In genomic region chr6:37428947-37429346, GRCm38 (mm10) we compare ENCODE assay signal across 22 mouse cellular contexts. TPM values are rescaled to one million over a fixed set of nuclear protein-coding genes. Genes with fewer than 3 reads are reported as not detected.
DNase-seq lines count a peak whose midpoint lies in the region; ATAC-seq and TF ChIP-seq lines count a peak whose summit lies in the region.
"Had no signal": no experiment of that assay in that cellular context is flagged by ENCODE, and none has a peak within 500 bp of the region (broad histone marks: within the 10 kb centered on the region; RNA-seq: fewer than 3 reads in every experiment).

No protein-coding gene starts in this region.

- H3K9me3 ChIP-seq in heart, embryonic 10.5 days = no peaks in the 10 kb centered on the region
- no peaks in the 10 kb centered on the region for H3K9me3 ChIP-seq in kidney, postnatal 0 days (replicated peaks; ENCODE audit: low read length)
- H3K9me3 ChIP-seq in midbrain, embryonic 11.5 days (ENCODE audit: control insufficient read depth, low read length) = no peaks in the 10 kb centered on the region
- H3K9me3 ChIP-seq in midbrain, embryonic 14.5 days (ENCODE audit: control insufficient read depth, low read length) = no peaks in the 10 kb centered on the region
- H3K9me3 ChIP-seq: forebrain, embryonic 15.5 days; heart, embryonic 15.5 days; intestine, embryonic 15.5 days; neural tube, embryonic 15.5 days had no signal

- no peak for ATAC-seq in kidney, postnatal 0 days (replicated peaks; ENCODE audit: low FRiP score, low read depth)
- no peak for ATAC-seq in midbrain, embryonic 11.5 days (ENCODE audit: low FRiP score)
- ATAC-seq in midbrain, embryonic 14.5 days (ENCODE audit: low FRiP score, low TSS enrichment) = no peak
- ATAC-seq: forebrain, embryonic 15.5 days; hindbrain, embryonic 16.5 days; intestine, embryonic 15.5 days had no signal

- no peak for DNase-seq in heart, embryonic 10.5 days (ENCODE audit: low spot score)
- no peak for DNase-seq in heart, adult 2 months
- no peak for DNase-seq in kidney, postnatal 0 days (ENCODE audit: low spot score)
- no peak for DNase-seq in kidney, postnatal 36 days
- DNase-seq in midbrain, embryonic 11.5 days (ENCODE audit: low spot score, missing footprints) = peak; percentile 53
- DNase-seq in midbrain, embryonic 14.5 days = no peak
- no peak for DNase-seq in left cerebral cortex, adult 8-10 months (ENCODE audit: low spot score in 2 of 2)
- DNase-seq: adrenal gland, postnatal 14 days; cerebellum, adult 2 months; cerebellum, postnatal 25 days; heart, postnatal 4 days; kidney, postnatal 14 days; lung, postnatal 36 days; thymus, adult 2 months; thymus, postnatal 4 days had no signal

- peaks cover 36% of the 10 kb centered on the region for H3K36me3 ChIP-seq in heart, embryonic 10.5 days
- peaks cover 30% of the 10 kb centered on the region for H3K36me3 ChIP-seq in heart, adult 2 months (ENCODE audit: control insufficient read depth, insufficient read depth, low read length)
- no peaks in the 10 kb centered on the region for H3K36me3 ChIP-seq in kidney, postnatal 0 days (ENCODE audit: insufficient read depth, low read length)
- H3K36me3 ChIP-seq in midbrain, embryonic 11.5 days (ENCODE audit: control insufficient read depth, insufficient read depth, low read length) = no peaks in the 10 kb centered on the region
- H3K36me3 ChIP-seq in midbrain, embryonic 14.5 days (ENCODE audit: control insufficient read depth, insufficient read depth, low read length) = no peaks in the 10 kb centered on the region
- H3K36me3 ChIP-seq: forebrain, embryonic 15.5 days; heart, embryonic 15.5 days; intestine, embryonic 15.5 days; neural tube, embryonic 15.5 days had no signal

- peaks cover 5% of the 10 kb centered on the region for H3K79me2 ChIP-seq in heart, adult 2 months (replicated peaks; ENCODE audit: control insufficient read depth, insufficient read depth, low read length)

- H3K27ac ChIP-seq in heart, embryonic 10.5 days = peak overlapping the region; percentile 93
- no peak overlapping the region for H3K27ac ChIP-seq in heart, adult 2 months
- H3K27ac ChIP-seq in kidney, postnatal 0 days = peak overlapping the region; percentile 97
- H3K27ac ChIP-seq in midbrain, embryonic 11.5 days (ENCODE audit: low read depth, low read length) = no peak overlapping the region
- no peak overlapping the region for H3K27ac ChIP-seq in midbrain, embryonic 14.5 days (replicated peaks; ENCODE audit: low read depth, low read length)
- H3K27ac ChIP-seq: forebrain, embryonic 15.5 days; intestine, embryonic 15.5 days; layer of hippocampus, adult 2 months; liver, embryonic 14.5 days; neural tube, embryonic 15.5 days had no signal

- H3K4me3 ChIP-seq in heart, embryonic 10.5 days = no peak overlapping the region
- no peak overlapping the region for H3K4me3 ChIP-seq in heart, adult 2 months
- no peak overlapping the region for H3K4me3 ChIP-seq in kidney, postnatal 0 days (replicated peaks; ENCODE audit: low read depth, low read length)
- H3K4me3 ChIP-seq in midbrain, embryonic 11.5 days (ENCODE audit: low read depth, low read length) = no peak overlapping the region
- H3K4me3 ChIP-seq in midbrain, embryonic 14.5 days (replicated peaks; ENCODE audit: low read depth, low read length) = no peak overlapping the region
- H3K4me3 ChIP-seq: forebrain, embryonic 15.5 days; heart, embryonic 15.5 days; intestine, embryonic 15.5 days; layer of hippocampus, adult 2 months; neural tube, embryonic 15.5 days had no signal

- H3K27me3 ChIP-seq in heart, embryonic 10.5 days (ENCODE audit: insufficient read depth, poor library complexity, severe bottlenecking) = no peaks in the 10 kb centered on the region
- H3K27me3 ChIP-seq in heart, adult 2 months (ENCODE audit: control insufficient read depth, insufficient read depth, low read length) = no peaks in the 10 kb centered on the region
- H3K27me3 ChIP-seq in kidney, postnatal 0 days (ENCODE audit: insufficient read depth, low read length) = no peaks in the 10 kb centered on the region
- H3K27me3 ChIP-seq in midbrain, embryonic 11.5 days (ENCODE audit: control insufficient read depth, insufficient read depth, low read length) = no peaks in the 10 kb centered on the region
- no peaks in the 10 kb centered on the region for H3K27me3 ChIP-seq in midbrain, embryonic 14.5 days (ENCODE audit: control insufficient read depth, insufficient read depth, low read length)
- H3K27me3 ChIP-seq: forebrain, embryonic 15.5 days; heart, embryonic 15.5 days; intestine, embryonic 15.5 days; neural tube, embryonic 15.5 days had no signal

- TF ChIP-seq POLR2A in heart, adult 2 months (IDR thresholded peaks at IDR 0.05; ENCODE audit: insufficient read depth, low read depth, low read length) = no peak

- intact Hi-C loops in heart, adult 2 months (cut with DNase I) = no loop called here

- H3K4me2 ChIP-seq in kidney, postnatal 0 days (ENCODE audit: low read length) = no peak overlapping the region
- H3K4me2 ChIP-seq in midbrain, embryonic 11.5 days = no peak overlapping the region
- H3K4me2 ChIP-seq in midbrain, embryonic 14.5 days (ENCODE audit: low read length) = no peak overlapping the region
- H3K4me2 ChIP-seq: forebrain, embryonic 15.5 days; heart, embryonic 15.5 days; neural tube, embryonic 15.5 days had no signal

- H3K4me1 ChIP-seq in heart, embryonic 10.5 days = peaks cover 94% of the 10 kb centered on the region
- peaks cover 46% of the 10 kb centered on the region for H3K4me1 ChIP-seq in heart, adult 2 months (ENCODE audit: control insufficient read depth, insufficient read depth, low read length)
- H3K4me1 ChIP-seq in kidney, postnatal 0 days (replicated peaks; ENCODE audit: insufficient read depth, low read length) = peaks cover 61% of the 10 kb centered on the region
- H3K4me1 ChIP-seq in midbrain, embryonic 11.5 days (ENCODE audit: control insufficient read depth, insufficient read depth, low read length) = peaks cover 5% of the 10 kb centered on the region
- H3K4me1 ChIP-seq in midbrain, embryonic 14.5 days (ENCODE audit: control insufficient read depth, insufficient read depth, low read length) = no peaks in the 10 kb centered on the region

- no peak for TF ChIP-seq EP300 in heart, adult 2 months (IDR thresholded peaks at IDR 0.05; ENCODE audit: insufficient read depth, low read depth, low read length)

- no peak overlapping the region for H3K9ac ChIP-seq in heart, adult 2 months (ENCODE audit: low read depth, low read length)
- no peak overlapping the region for H3K9ac ChIP-seq in kidney, postnatal 0 days (ENCODE audit: low read depth, low read length)
- H3K9ac ChIP-seq in midbrain, embryonic 11.5 days (ENCODE audit: low read length) = no peak overlapping the region
- no peak overlapping the region for H3K9ac ChIP-seq in midbrain, embryonic 14.5 days (replicated peaks; ENCODE audit: low read length)
- H3K9ac ChIP-seq: forebrain, embryonic 15.5 days; heart, embryonic 15.5 days; intestine, embryonic 15.5 days; liver, embryonic 14.5 days; neural tube, embryonic 15.5 days had no signal

- TF ChIP-seq CTCF in heart, adult 2 months (IDR thresholded peaks at IDR 0.05) = no peak
- no peak for TF ChIP-seq CTCF in kidney, postnatal 0 days (IDR thresholded peaks at IDR 0.05; ENCODE audit: low read depth)

- WGBS in heart, embryonic 10.5 days = 79% methylated on average over 8 of the region's 8 CpGs
- 90% methylated on average over 8 of the region's 8 CpGs for WGBS in heart, adult 2 months
- WGBS in kidney, postnatal 0 days = 69% methylated on average over 8 of the region's 8 CpGs
- WGBS in midbrain, embryonic 11.5 days = 92% methylated on average over 8 of the region's 8 CpGs
- WGBS in midbrain, embryonic 14.5 days = 87% methylated on average over 8 of the region's 8 CpGs

RNA-seq across cellular contexts. Expression of gene Creb3l2, which starts 13.0 kb away (rescaled TPM):
- 33.5 and 36.3 TPM in 2 replicates for polyA plus RNA-seq in heart, embryonic 10.5 days (2016; fragmentation: Nextera tagmentation; extraction: Ambion mirVana)
- 10 to 100 TPM; 20.5 to 26.5 TPM for total RNA-seq in heart, adult 2 months (2021)
- 16.7 and 19.2 TPM in 2 replicates for polyA plus RNA-seq in heart, adult 2 months (2012; rRNA removed)
- 20.8 and 23.3 TPM in 2 replicates for polyA plus RNA-seq in kidney, postnatal 0 days (2015; fragmentation: Nextera tagmentation; extraction: Ambion mirVana)
- 4.9 and 5.5 TPM in 2 replicates for polyA plus RNA-seq in midbrain, embryonic 11.5 days (2014; fragmentation: Nextera tagmentation; extraction: Ambion mirVana)
- polyA plus RNA-seq in midbrain, embryonic 14.5 days (2014; fragmentation: Nextera tagmentation; extraction: Ambion mirVana) = 1.6 and 3.2 TPM in 2 replicates
- total RNA-seq in left cerebral cortex, adult 8-10 months (2022) = 10 to 100 TPM in 1 of 4 experiments, 1 to 10 TPM in 3; 7.9 to 10.8 (median 9.6) TPM

Comparison
In these comparisons a context has a peak if more than half of its experiments do, and no peak if none do; other contexts are left out.
1. H3K27ac ChIP-seq: peak in heart, embryonic 10.5 days (single experiment) and kidney, postnatal 0 days (single experiment); none in heart, adult 2 months (single experiment), midbrain, embryonic 11.5 days (single experiment) and midbrain, embryonic 14.5 days (single experiment).